Mouse (Mus musculus): ENCODE results near the gene Ptcra.

- no peak for TF ChIP-seq BHLHE40 (IDR thresholded peaks at IDR 0.05; ENCODE audit: low read depth, low read length)
- TF ChIP-seq POLR2A (IDR thresholded peaks at IDR 0.05; ENCODE audit: low read depth, low read length), result no peak
- TF ChIP-seq EP300 (IDR thresholded peaks at IDR 0.05; ENCODE audit: low read length), result no peak
- TF ChIP-seq IRF4 (IDR thresholded peaks at IDR 0.05; ENCODE audit: low read depth, low read length), result no peak
- TF ChIP-seq CTCF (conservative IDR thresholded peaks at IDR 0.05 in 1 of 2, IDR thresholded peaks at IDR 0.05 in 1 of 2; ENCODE audit: low read depth in 2 of 2, low read length in 2 of 2), result no peak
- TF ChIP-seq E2F4 (IDR thresholded peaks at IDR 0.05; ENCODE audit: insufficient replicate concordance, low read depth, low read length), result no peak
Measured at GRCm38 (mm10) chr17:46727271-46727670, 36.2 kb downstream of the Ptcra start.
